Mouse (Mus musculus) stomach, embryonic 16.5 days (tissue): ENCODE results near the gene Utrn. TPM values are rescaled to one million over a fixed set of nuclear protein-coding genes. Genes with fewer than 3 reads are reported as not detected.

Experiments
- ATAC-seq: fragments of 200-750 bp; cut with Nextera tagmentation; 2 replicates; pipeline ENCODE4 v1.8.0; 2017; ENCODE audit warnings: moderate number of reproducible peaks, moderate TSS enrichment; ENCODE audit not compliant: insufficient read depth, low FRiP score
- H3K27ac ChIP-seq: fragments of 300-500 bp; sonication (generic); 2 replicates; pipeline ENCODE4 v1.5.1; 2014; ENCODE audit warnings: low read length
- H3K27me3 ChIP-seq: fragments of 300-500 bp; sonication (generic); 2 replicates; pipeline ENCODE4 v1.6.1; 2014; ENCODE audit warnings: low read length, control low read depth, mixed read lengths; ENCODE audit not compliant: control insufficient read depth, insufficient read depth
- H3K36me3 ChIP-seq: fragments of 300-500 bp; sonication (generic); 2 replicates; pipeline ENCODE4 v1.6.1; 2014; ENCODE audit warnings: low read length; ENCODE audit not compliant: control insufficient read depth, insufficient read depth
- H3K4me1 ChIP-seq: fragments of 300-500 bp; sonication (generic); 2 replicates; pipeline ENCODE4 v1.6.1; 2014; ENCODE audit warnings: low read length, control low read depth, mixed read lengths; ENCODE audit not compliant: control insufficient read depth, insufficient read depth
- H3K4me2 ChIP-seq: fragments of 300-500 bp; sonication (generic); 2 replicates; pipeline ENCODE4 v1.6.1; 2014; ENCODE audit warnings: low read depth, low read length, mixed read lengths
- H3K4me3 ChIP-seq: fragments of 300-500 bp; sonication (generic); replicated peaks from 2 replicates; pipeline ENCODE4 v1.5.1; 2014; ENCODE audit warnings: mild to moderate bottlenecking, low read length
- H3K9ac ChIP-seq: fragments of 300-500 bp; sonication (generic); 2 replicates; pipeline ENCODE4 v1.6.1; 2014; ENCODE audit warnings: low read length
- H3K9me3 ChIP-seq: fragments of 300-500 bp; sonication (generic); replicated peaks from 2 replicates; pipeline ENCODE4 v1.6.1; 2016; ENCODE audit warnings: low read length, control low read depth; ENCODE audit not compliant: control insufficient read depth
- WGBS: fragments of 180-500 bp; shearing (Covaris S2); extraction: QIAGEN DNeasy Blood & Tissue Kit; methylation state at CpG from one replicate; pipeline ENCODE4 v1.1.7; 2014; 5-methylcytosine and 5-hydroxymethylcytosine counted together
- polyA plus RNA-seq: library from polyadenylated mRNA; unstranded; fragments of >200 nt; fragmentation: Nextera tagmentation; extraction: Ambion mirVana; gene quantifications from 2 replicates; pipeline ENCODE4 v1.2.1, GENCODE M21; 2015

Utrn gene
- polyA plus RNA-seq, 1 experiment from 2014 or later, result 72.0 TPM

DNA sequence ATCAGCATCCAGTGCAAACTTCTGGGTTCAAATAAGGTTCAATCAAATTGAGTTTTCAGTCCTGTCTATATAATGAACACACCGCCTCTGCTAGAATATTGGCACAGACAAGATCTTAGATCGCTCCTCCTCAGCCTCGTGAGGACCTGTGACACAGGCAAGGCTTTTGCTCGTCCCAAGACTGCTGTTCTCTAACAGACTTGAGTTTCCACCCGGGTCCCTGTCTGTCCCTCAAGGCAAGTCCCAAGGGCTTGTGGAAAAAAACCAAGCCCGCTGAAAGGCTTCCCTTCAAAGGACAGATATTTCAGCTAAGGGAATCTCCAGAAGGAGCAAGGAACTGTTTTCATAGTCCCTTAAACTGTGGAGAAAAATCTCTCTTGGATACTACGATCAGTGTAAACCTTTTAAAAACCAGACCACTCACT, 16.0 kb downstream of the Utrn start:
- no peak for ATAC-seq
- no peak overlapping the region for H3K9ac ChIP-seq
- H3K4me3 ChIP-seq, result no peak overlapping the region
- no peaks in the 10 kb centered on the region for H3K27me3 ChIP-seq
- H3K36me3 ChIP-seq, result 0 out of 2 replicates have a peak, but pooled peaks cover 4% of the 10 kb centered on the region
- WGBS, result 40% methylated on average over 7 of the region's 7 CpGs
- H3K9me3 ChIP-seq, result no peaks in the 10 kb centered on the region
- 0 out of 2 replicates have a peak overlapping the region, but pooled peaks have one; percentile 14 for H3K4me2 ChIP-seq
- peak overlapping the region; percentile 66 for H3K27ac ChIP-seq
- H3K4me1 ChIP-seq, result peaks cover 18% of the 10 kb centered on the region

DNA sequence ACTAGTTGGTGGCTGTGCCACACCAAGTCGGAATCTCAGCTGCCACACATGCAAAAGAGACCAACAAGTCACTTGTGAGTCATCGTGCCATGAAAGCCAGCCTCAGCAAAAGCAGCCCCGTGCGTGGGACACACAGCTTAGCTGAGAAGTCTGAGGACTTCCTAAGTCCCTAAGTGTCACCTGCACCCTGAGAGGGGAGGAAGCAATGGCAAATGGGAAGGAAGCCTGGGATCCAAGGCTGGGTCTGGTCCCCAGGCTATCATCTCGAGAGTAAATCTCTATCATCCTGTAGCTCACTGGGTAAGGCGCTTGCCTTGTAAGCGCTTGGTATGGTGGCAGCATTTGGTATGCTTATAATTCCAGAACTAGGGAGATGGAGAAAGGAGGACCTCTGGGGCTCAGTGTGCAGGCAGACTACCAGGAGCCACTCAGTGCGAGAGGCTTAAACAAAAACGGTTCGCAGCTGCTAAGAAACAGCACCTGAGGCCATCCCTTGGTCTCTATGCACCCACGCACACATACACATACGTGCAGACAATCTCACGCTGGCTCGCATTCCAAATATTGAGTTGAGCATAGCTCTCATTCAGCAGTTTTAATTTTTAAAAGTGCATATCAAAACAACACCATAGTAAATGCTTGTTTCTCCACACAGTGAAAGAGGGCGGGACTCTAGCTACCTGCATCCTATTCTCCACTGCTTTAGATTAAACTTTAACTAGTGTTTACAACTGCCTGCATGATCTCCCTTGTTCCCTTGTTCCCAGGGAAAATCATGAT, 16.6 kb downstream of the Utrn start:
- H3K27me3 ChIP-seq, result no peaks in the 10 kb centered on the region
- 66% methylated on average over 15 of the region's 15 CpGs for WGBS
- H3K4me2 ChIP-seq, result peak overlapping the region; percentile 21; the same call in 1 of the 2 replicates

DNA sequence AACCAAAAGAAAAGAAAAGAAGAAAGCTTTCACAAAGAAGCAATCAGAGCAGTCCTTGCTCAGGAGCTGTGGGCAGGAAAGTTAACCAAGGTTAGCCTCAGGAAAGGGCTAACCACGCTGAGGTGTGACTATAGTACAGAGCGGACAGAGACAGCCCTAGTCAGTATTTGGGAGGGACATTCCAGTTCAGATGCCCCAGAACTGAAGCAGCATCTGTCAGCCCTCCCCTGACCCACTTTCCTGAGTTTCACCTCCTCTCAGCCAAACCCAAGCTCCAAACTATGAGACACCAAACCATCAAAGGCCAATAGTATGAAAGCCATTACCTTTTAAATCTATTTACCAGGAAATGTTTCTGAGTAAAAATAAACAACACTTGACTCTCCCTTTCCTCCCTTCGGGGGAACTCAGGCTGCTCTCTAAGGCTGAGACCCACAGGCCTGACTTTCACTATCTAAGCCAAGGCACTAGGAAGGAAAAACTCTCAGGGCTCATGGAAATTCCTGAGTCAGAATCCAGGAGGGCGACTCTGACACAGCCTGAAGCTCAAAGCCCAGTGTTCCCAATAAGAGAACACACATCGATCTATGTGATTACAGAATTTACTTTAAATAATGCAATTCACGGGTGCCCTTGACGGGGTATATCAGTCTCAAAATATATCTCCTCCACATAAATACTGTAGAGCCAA, 18.2 kb downstream of the Utrn start:
- 68% methylated on average over 7 of the region's 7 CpGs for WGBS
- no peak overlapping the region for H3K27ac ChIP-seq
- H3K4me2 ChIP-seq, result no peak overlapping the region
- H3K9me3 ChIP-seq, result no peaks in the 10 kb centered on the region
- no peak overlapping the region for H3K4me3 ChIP-seq
- no peaks in the 10 kb centered on the region for H3K27me3 ChIP-seq
- no peak overlapping the region for H3K9ac ChIP-seq
- no peak for ATAC-seq
- 0 out of 2 replicates have a peak, but pooled peaks cover 1% of the 10 kb centered on the region for H3K36me3 ChIP-seq
- H3K4me1 ChIP-seq, result peaks cover 18% of the 10 kb centered on the region

More for the DNA sequence above, 16.6 kb downstream of the Utrn start:
- H3K36me3 ChIP-seq, result 0 out of 2 replicates have a peak, but pooled peaks cover 4% of the 10 kb centered on the region
- peak; percentile 65; the same call in 1 of the 2 replicates for ATAC-seq
- H3K4me3 ChIP-seq, result no peak overlapping the region
- H3K9me3 ChIP-seq, result no peaks in the 10 kb centered on the region
- H3K27ac ChIP-seq, result peak overlapping the region; percentile 56; the same call in 1 of the 2 replicates
- peaks cover 18% of the 10 kb centered on the region for H3K4me1 ChIP-seq
- 0 out of 2 replicates have a peak overlapping the region, but pooled peaks have one; percentile 2 for H3K9ac ChIP-seq

DNA sequence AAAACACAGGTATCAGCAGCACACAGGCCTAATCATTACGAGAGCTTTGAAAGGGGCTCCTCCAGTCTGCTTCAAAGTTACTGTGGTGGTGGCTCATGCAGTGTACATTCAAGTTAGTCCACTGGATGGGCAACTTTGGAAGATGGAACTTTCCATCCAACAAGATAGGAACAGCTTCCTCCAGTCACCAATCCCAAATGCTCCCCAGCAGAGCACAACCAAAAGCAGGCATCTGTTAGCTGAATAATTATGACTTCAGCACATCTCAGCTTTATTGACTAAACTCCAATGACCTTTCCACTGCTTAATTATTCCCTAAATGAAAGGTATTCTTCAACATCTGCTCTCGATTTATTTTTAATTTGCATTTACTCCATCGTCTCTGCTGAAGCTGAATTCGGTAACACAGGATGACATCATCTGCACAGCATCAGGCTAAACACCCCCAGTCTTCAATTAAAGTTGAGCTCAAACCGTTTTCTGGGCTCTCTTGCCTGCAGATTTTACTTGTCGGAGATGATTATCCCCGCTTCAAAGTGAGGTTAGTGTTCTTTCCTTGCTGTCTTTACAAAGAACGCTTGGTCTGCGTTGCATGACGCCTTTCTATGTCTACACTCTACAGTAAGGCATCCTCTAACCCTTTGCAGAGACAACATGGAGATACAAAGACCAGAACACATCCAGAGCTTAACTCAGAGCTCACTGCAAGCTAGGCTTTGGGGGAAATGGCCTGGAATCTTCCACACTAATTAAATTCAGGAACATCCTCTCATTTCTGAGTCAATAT, 20.6 kb downstream of the Utrn start:
- Histone ChIP-seq H3K4me2 (no peak overlapping the region), H3K27ac (no peak overlapping the region), H3K9ac (no peak overlapping the region), H3K4me3 (no peak overlapping the region), H3K4me1 (peaks cover 10% of the 10 kb centered on the region), H3K27me3 (no peaks in the 10 kb centered on the region), H3K9me3 (no peaks in the 10 kb centered on the region), H3K36me3 (no peaks in the 10 kb centered on the region)
- 82% methylated on average over 10 of the region's 10 CpGs for whole genome bisulfite sequencing
- no peak for ATAC-seq

DNA sequence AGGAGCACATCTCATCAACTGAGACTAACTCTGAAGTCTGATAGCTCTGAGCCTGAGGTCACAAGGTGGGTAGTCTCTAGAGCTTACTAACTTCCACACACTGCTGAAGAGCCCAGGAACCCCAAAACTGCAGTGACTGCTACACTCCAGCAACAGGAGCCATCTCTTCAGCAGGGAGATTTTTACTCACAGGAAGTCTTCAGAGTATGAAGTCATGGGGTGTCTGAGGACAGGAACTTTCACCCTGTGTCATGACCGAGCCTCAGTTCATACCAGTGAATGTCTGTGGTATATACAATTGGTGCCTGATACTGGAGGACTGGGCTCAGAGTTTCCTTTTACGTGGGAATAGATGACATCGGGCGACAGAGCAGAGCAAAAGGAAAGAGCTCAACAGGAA, 26.6 kb downstream of the Utrn start:
- no peak overlapping the region for H3K4me3 ChIP-seq

DNA sequence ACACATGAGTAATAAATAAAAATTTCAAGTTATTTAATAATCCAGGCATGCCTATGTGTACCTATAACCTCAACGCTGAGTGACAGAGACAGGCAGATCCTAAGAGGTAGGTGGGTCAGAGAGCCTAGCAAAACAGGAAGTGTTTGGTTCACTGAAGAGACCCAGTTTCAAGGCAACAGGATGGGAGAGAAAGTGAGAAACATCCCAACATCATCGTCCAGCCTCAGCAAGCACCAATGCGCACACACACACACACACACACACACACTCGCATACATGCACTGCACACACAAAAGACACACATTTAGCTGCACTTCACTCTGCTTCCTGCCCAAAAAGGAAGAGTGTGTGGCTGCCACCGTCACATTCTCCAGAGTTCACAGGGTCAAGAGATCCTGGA, 27.7 kb downstream of the Utrn start:
- H3K4me1 ChIP-seq, result peaks cover 3% of the 10 kb centered on the region
- no peak overlapping the region for H3K4me3 ChIP-seq
- no peak overlapping the region for H3K4me2 ChIP-seq
- H3K9ac ChIP-seq, result no peak overlapping the region
- ATAC-seq, result no peak
- no peaks in the 10 kb centered on the region for H3K36me3 ChIP-seq
- H3K9me3 ChIP-seq, result no peaks in the 10 kb centered on the region
- H3K27me3 ChIP-seq, result no peaks in the 10 kb centered on the region
- no peak overlapping the region for H3K27ac ChIP-seq
- WGBS, result 70% methylated on average over 5 of the region's 5 CpGs

More for the DNA sequence above, 26.6 kb downstream of the Utrn start:
- 71% methylated on average over 4 of the region's 4 CpGs for WGBS
- no peak overlapping the region for H3K9ac ChIP-seq
- H3K9me3 ChIP-seq, result no peaks in the 10 kb centered on the region
- ATAC-seq, result no peak
- H3K27me3 ChIP-seq, result no peaks in the 10 kb centered on the region
- H3K27ac ChIP-seq, result no peak overlapping the region
- H3K4me2 ChIP-seq, result no peak overlapping the region
- peaks cover 3% of the 10 kb centered on the region for H3K4me1 ChIP-seq
- H3K36me3 ChIP-seq, result no peaks in the 10 kb centered on the region

DNA sequence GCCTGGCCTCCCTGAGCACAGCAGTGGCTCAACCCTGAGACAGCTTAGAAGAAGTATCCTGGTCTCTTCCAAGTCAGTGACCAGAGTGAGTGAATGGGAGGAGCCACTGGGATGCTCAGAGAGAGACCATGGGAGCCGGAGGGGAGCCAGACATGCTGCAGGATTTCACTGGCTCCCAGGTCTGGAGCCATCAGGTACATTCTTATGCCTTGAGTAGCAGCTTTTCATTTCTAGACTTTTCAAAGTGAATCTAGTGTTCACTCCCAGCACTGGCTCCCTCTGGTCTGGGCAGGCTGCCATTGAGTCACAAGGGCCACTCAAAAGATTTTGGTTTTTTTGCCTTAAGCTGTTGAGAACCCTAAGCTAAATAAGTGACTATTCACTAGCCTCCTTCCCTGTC, 31.5 kb downstream of the Utrn start:
- Histone ChIP-seq H3K27me3 (no peaks in the 10 kb centered on the region), H3K4me2 (no peak overlapping the region), H3K4me3 (no peak overlapping the region), H3K9me3 (no peaks in the 10 kb centered on the region), H3K9ac (no peak overlapping the region), H3K27ac (no peak overlapping the region), H3K36me3 (no peaks in the 10 kb centered on the region), H3K4me1 (peaks cover 3% of the 10 kb centered on the region)
- no peak for ATAC-seq
- 82% methylated on average over 1 of the region's 1 CpGs for WGBS

DNA sequence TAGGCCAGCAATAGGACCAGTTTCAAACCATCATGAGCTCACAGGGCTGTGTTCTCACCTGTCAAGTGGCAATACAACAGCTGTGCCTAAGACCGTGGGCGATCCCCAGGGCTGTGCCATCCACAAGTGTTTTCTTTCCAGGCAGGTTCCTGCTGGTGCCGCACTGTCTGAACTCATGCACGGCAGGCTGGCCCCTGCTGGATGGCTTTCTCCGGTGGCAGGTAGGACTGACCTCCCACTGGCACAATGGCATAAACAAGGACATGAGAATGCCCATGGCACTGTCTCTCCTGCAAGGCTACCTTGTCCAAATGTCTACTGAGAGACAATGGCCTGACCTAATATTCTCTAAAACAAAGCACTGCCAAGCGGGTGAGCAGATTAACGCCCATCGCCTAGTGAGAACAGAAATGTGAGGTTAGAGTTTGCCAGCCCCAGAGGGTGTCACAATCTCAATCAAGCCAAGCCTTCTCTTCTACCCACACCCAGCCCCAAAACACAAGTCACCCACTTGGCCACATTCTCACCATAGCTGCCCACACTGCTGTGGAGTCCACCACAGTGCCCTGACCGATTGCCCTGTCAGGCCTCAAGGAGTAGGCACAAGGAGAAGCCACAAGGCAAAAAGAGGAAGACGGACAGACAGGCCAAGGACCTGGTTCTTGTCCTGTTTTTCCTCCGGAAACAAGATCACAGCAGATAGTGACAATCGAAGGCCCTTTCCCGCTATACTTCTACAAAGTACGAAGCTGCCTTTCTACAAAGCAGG, 32.9 kb downstream of the Utrn start:
- no peaks in the 10 kb centered on the region for H3K9me3 ChIP-seq
- no peak overlapping the region for H3K27ac ChIP-seq
- H3K9ac ChIP-seq, result no peak overlapping the region
- no peak overlapping the region for H3K4me2 ChIP-seq
- H3K36me3 ChIP-seq, result no peaks in the 10 kb centered on the region
- no peaks in the 10 kb centered on the region for H3K27me3 ChIP-seq
- no peak overlapping the region for H3K4me3 ChIP-seq
- H3K4me1 ChIP-seq, result peaks cover 7% of the 10 kb centered on the region; the same call in 1 of the 2 replicates
- 79% methylated on average over 14 of the region's 14 CpGs for WGBS
- no peak for ATAC-seq
